Mouse (Mus musculus): ENCODE data around the gene Kdm5b. TPM values are rescaled to one million over a fixed set of nuclear protein-coding genes. Genes with fewer than 3 reads are reported as not detected.

The Kdm5b gene
- polyA plus RNA-seq, 1 experiment = 10.8 TPM

GRCm38 (mm10) chr1:134551869-134552268, 8.1 kb upstream of the Kdm5b start:
- Histone ChIP-seq H3K4me3 (ENCODE audit: low read depth, low read length) (no peak overlapping the region), H3K36me3 (ENCODE audit: control insufficient read depth, insufficient read depth, low read length) (no peaks in the 10 kb centered on the region)
- 80% methylated on average over 3 of the region's 3 CpGs for WGBS

GRCm38 (mm10) chr1:134552396-134552795, 7.6 kb upstream of the Kdm5b start:
- Histone ChIP-seq H3K4me3 (ENCODE audit: low read depth, low read length) (no peak overlapping the region), H3K27ac (ENCODE audit: insufficient read depth, low read depth, low read length) (no peak overlapping the region), H3K4me1 (ENCODE audit: control insufficient read depth, insufficient read depth, insufficient read length, low read length) (peaks cover 12% of the 10 kb centered on the region; the same call in 1 of the 2 replicates), H3K27me3 (ENCODE audit: control insufficient read depth, insufficient read depth, low read length) (no peaks in the 10 kb centered on the region), H3K36me3 (ENCODE audit: control insufficient read depth, insufficient read depth, low read length) (no peaks in the 10 kb centered on the region)
- whole genome bisulfite sequencing = 75% methylated on average over 3 of the region's 3 CpGs
- TF ChIP-seq POLR2A (IDR thresholded peaks at IDR 0.05; ENCODE audit: low read depth, low read length) = no peak
- TF ChIP-seq CTCF (IDR thresholded peaks at IDR 0.05; ENCODE audit: extremely low read depth, insufficient read length, insufficient replicate concordance, low read depth, low read length) = no peak

More at GRCm38 (mm10) chr1:134551869-134552268, 8.1 kb upstream of the Kdm5b start:
- Histone ChIP-seq H3K4me1 (ENCODE audit: control insufficient read depth, insufficient read depth, insufficient read length, low read length) (peaks cover 12% of the 10 kb centered on the region; the same call in 1 of the 2 replicates), H3K27ac (ENCODE audit: insufficient read depth, low read depth, low read length) (no peak overlapping the region), H3K27me3 (ENCODE audit: control insufficient read depth, insufficient read depth, low read length) (no peaks in the 10 kb centered on the region)
- TF ChIP-seq CTCF (IDR thresholded peaks at IDR 0.05; ENCODE audit: extremely low read depth, insufficient read length, insufficient replicate concordance, low read depth, low read length) = no peak
- no peak for TF ChIP-seq POLR2A (IDR thresholded peaks at IDR 0.05; ENCODE audit: low read depth, low read length)

- no peak overlapping the region for H3K27ac ChIP-seq (ENCODE audit: insufficient read depth, low read depth, low read length)
- 0 out of 2 replicates have a peak overlapping the region, but pooled peaks have one; percentile 90 for H3K4me3 ChIP-seq (ENCODE audit: low read depth, low read length)
- H3K4me1 ChIP-seq (ENCODE audit: control insufficient read depth, insufficient read depth, insufficient read length, low read length) = peaks cover 12% of the 10 kb centered on the region; the same call in 1 of the 2 replicates
- 26% methylated on average over 13 of the region's 13 CpGs for WGBS
- no peaks in the 10 kb centered on the region for H3K36me3 ChIP-seq (ENCODE audit: control insufficient read depth, insufficient read depth, low read length)
- H3K27me3 ChIP-seq (ENCODE audit: control insufficient read depth, insufficient read depth, low read length) = no peaks in the 10 kb centered on the region
- TF ChIP-seq CTCF (IDR thresholded peaks at IDR 0.05; ENCODE audit: extremely low read depth, insufficient read length, insufficient replicate concordance, low read depth, low read length) = no peak
- TF ChIP-seq POLR2A (IDR thresholded peaks at IDR 0.05; ENCODE audit: low read depth, low read length) = no peak
Measured at GRCm38 (mm10) chr1:134555240-134555870, 4.6 kb upstream of the Kdm5b start.

GRCm38 (mm10) chr1:134555871-134556670, 3.9 kb upstream of the Kdm5b start:
- Histone ChIP-seq H3K27me3 (ENCODE audit: control insufficient read depth, insufficient read depth, low read length) (no peaks in the 10 kb centered on the region), H3K27ac (ENCODE audit: insufficient read depth, low read depth, low read length) (no peak overlapping the region), H3K4me1 (ENCODE audit: control insufficient read depth, insufficient read depth, insufficient read length, low read length) (peaks cover 12% of the 10 kb centered on the region; the same call in 1 of the 2 replicates), H3K4me3 (ENCODE audit: low read depth, low read length) (peak overlapping the region; percentile 90), H3K36me3 (ENCODE audit: control insufficient read depth, insufficient read depth, low read length) (no peaks in the 10 kb centered on the region)
- under 1% methylated on average over 46 of the region's 46 CpGs for WGBS
- TF ChIP-seq CTCF (IDR thresholded peaks at IDR 0.05; ENCODE audit: extremely low read depth, insufficient read length, insufficient replicate concordance, low read depth, low read length) (no peak), POLR2A (IDR thresholded peaks at IDR 0.05; ENCODE audit: low read depth, low read length) (no peak)

- no peaks in the 10 kb centered on the region for H3K27me3 ChIP-seq (ENCODE audit: control insufficient read depth, insufficient read depth, low read length)
- TF ChIP-seq CTCF (IDR thresholded peaks at IDR 0.05; ENCODE audit: extremely low read depth, insufficient read length, insufficient replicate concordance, low read depth, low read length) = no peak
- peak; percentile 96 for TF ChIP-seq POLR2A (IDR thresholded peaks at IDR 0.05; ENCODE audit: low read depth, low read length)
- WGBS = under 1% methylated on average over 35 of the region's 35 CpGs
Measured at GRCm38 (mm10) chr1:134556671-134557218, 3.2 kb upstream of the Kdm5b start.

GRCm38 (mm10) chr1:134558511-134558910, 1.5 kb upstream of the Kdm5b start:
- Histone ChIP-seq H3K27me3 (ENCODE audit: control insufficient read depth, insufficient read depth, low read length) (no peaks in the 10 kb centered on the region), H3K27ac (ENCODE audit: insufficient read depth, low read depth, low read length) (no peak overlapping the region), H3K4me3 (ENCODE audit: low read depth, low read length) (no peak overlapping the region), H3K4me1 (ENCODE audit: control insufficient read depth, insufficient read depth, insufficient read length, low read length) (peaks cover 12% of the 10 kb centered on the region), H3K36me3 (ENCODE audit: control insufficient read depth, insufficient read depth, low read length) (no peaks in the 10 kb centered on the region)
- 83% methylated on average over 5 of the region's 5 CpGs for WGBS
- TF ChIP-seq POLR2A (IDR thresholded peaks at IDR 0.05; ENCODE audit: low read depth, low read length) = no peak
- TF ChIP-seq CTCF (IDR thresholded peaks at IDR 0.05; ENCODE audit: extremely low read depth, insufficient read length, insufficient replicate concordance, low read depth, low read length) = no peak

More at GRCm38 (mm10) chr1:134556671-134557218, 3.2 kb upstream of the Kdm5b start:
- no peaks in the 10 kb centered on the region for H3K36me3 ChIP-seq (ENCODE audit: control insufficient read depth, insufficient read depth, low read length)
- H3K4me1 ChIP-seq (ENCODE audit: control insufficient read depth, insufficient read depth, insufficient read length, low read length) = peaks cover 12% of the 10 kb centered on the region
- peak overlapping the region; percentile 90 for H3K4me3 ChIP-seq (ENCODE audit: low read depth, low read length)
- peak overlapping the region; percentile 36 for H3K27ac ChIP-seq (ENCODE audit: insufficient read depth, low read depth, low read length)

- Histone ChIP-seq H3K36me3 (ENCODE audit: control insufficient read depth, insufficient read depth, low read length) (no peaks in the 10 kb centered on the region), H3K4me3 (ENCODE audit: low read depth, low read length) (no peak overlapping the region), H3K4me1 (ENCODE audit: control insufficient read depth, insufficient read depth, insufficient read length, low read length) (peaks cover 15% of the 10 kb centered on the region), H3K27ac (ENCODE audit: insufficient read depth, low read depth, low read length) (no peak overlapping the region), H3K27me3 (ENCODE audit: control insufficient read depth, insufficient read depth, low read length) (no peaks in the 10 kb centered on the region)
- WGBS = 87% methylated on average over 3 of the region's 3 CpGs
- TF ChIP-seq CTCF (IDR thresholded peaks at IDR 0.05; ENCODE audit: extremely low read depth, insufficient read length, insufficient replicate concordance, low read depth, low read length) (no peak), POLR2A (IDR thresholded peaks at IDR 0.05; ENCODE audit: low read depth, low read length) (no peak)
Measured at GRCm38 (mm10) chr1:134559226-134559625, 745 bp upstream of the Kdm5b start.
